In genomic region chr11:6345956-6346355, GRCm38 (mm10) we compare ENCODE assay signal across 30 mouse cellular contexts.
"Had no signal": no experiment of that assay in that cellular context is flagged by ENCODE, and none has a peak within 500 bp of the region (broad histone marks: within the 10 kb centered on the region; RNA-seq: fewer than 3 reads in every experiment).

No protein-coding gene starts in this region.

- H3K4me2 ChIP-seq: limb, embryonic 12.5 days; limb, embryonic 13.5 days; limb, embryonic 15.5 days; liver, embryonic 11.5 days; liver, embryonic 12.5 days; liver, embryonic 13.5 days; liver, embryonic 15.5 days; lung, embryonic 14.5 days; lung, embryonic 15.5 days; midbrain, embryonic 12.5 days; midbrain, embryonic 13.5 days; midbrain, embryonic 15.5 days; neural tube, embryonic 12.5 days had no signal

- H3K27ac ChIP-seq: limb, embryonic 10.5 days; limb, embryonic 12.5 days; limb, embryonic 15.5 days; liver, embryonic 12.5 days; liver, embryonic 13.5 days; liver, embryonic 14.5 days; liver, embryonic 15.5 days; lung, embryonic 15.5 days; macrophage; midbrain, embryonic 10.5 days; midbrain, embryonic 12.5 days; midbrain, embryonic 13.5 days; midbrain, embryonic 15.5 days; neural tube, embryonic 12.5 days had no signal

- DNase-seq: left cerebral cortex, postnatal 4 days; liver; liver, embryonic 13.5 days; liver, postnatal 0 days; lung, adult 18-20 months; lung, adult 2 months; lung, embryonic 14.5 days; lung, postnatal 10 days; lung, postnatal 14 days; lung, postnatal 36 days; lung, postnatal 4 days had no signal

- H3K9me3 ChIP-seq: limb, embryonic 10.5 days; limb, embryonic 12.5 days; limb, embryonic 13.5 days; limb, embryonic 15.5 days; liver, embryonic 12.5 days; liver, embryonic 13.5 days; liver, embryonic 15.5 days; lung, embryonic 15.5 days; megakaryocyte, embryonic 14.5 days; midbrain, embryonic 10.5 days; midbrain, embryonic 12.5 days; midbrain, embryonic 13.5 days; midbrain, embryonic 15.5 days; neural tube, embryonic 12.5 days had no signal

- ATAC-seq: liver, embryonic 12.5 days; liver, postnatal 0 days; lung, postnatal 0 days; midbrain, embryonic 13.5 days; midbrain, embryonic 15.5 days; midbrain, embryonic 16.5 days had no signal

- H3K4me3 ChIP-seq: limb, embryonic 10.5 days; limb, embryonic 12.5 days; limb, embryonic 13.5 days; limb, embryonic 15.5 days; liver, embryonic 12.5 days; liver, embryonic 13.5 days; liver, embryonic 15.5 days; lung, embryonic 15.5 days; megakaryocyte, embryonic 14.5 days; midbrain, embryonic 10.5 days; midbrain, embryonic 12.5 days; midbrain, embryonic 13.5 days; midbrain, embryonic 15.5 days; myocyte; neural tube, embryonic 12.5 days had no signal

- H3K4me1 ChIP-seq: limb, embryonic 10.5 days; limb, embryonic 12.5 days; limb, embryonic 13.5 days; limb, embryonic 15.5 days; liver, embryonic 13.5 days; liver, embryonic 15.5 days; lung, embryonic 15.5 days; megakaryocyte, embryonic 14.5 days; midbrain, embryonic 10.5 days; midbrain, embryonic 12.5 days; midbrain, embryonic 13.5 days; midbrain, embryonic 15.5 days; neural tube, embryonic 12.5 days had no signal

- H3K27me3 ChIP-seq: limb, embryonic 12.5 days; limb, embryonic 13.5 days; limb, embryonic 15.5 days; liver, embryonic 12.5 days; liver, embryonic 13.5 days; liver, embryonic 15.5 days; lung, embryonic 15.5 days; megakaryocyte, embryonic 14.5 days; midbrain, embryonic 12.5 days; midbrain, embryonic 13.5 days; midbrain, embryonic 15.5 days; neural tube, embryonic 12.5 days had no signal

- H3K9ac ChIP-seq: limb, embryonic 12.5 days; limb, embryonic 13.5 days; limb, embryonic 15.5 days; liver, embryonic 12.5 days; liver, embryonic 13.5 days; liver, embryonic 14.5 days; liver, embryonic 15.5 days; liver, postnatal 0 days; lung, embryonic 14.5 days; lung, embryonic 15.5 days; midbrain, embryonic 12.5 days; midbrain, embryonic 13.5 days; midbrain, embryonic 15.5 days; neural tube, embryonic 12.5 days had no signal
